28 mouse cellular contexts compared by ENCODE assay signal in genomic region chr1:151939510-151939909, GRCm38 (mm10).
DNase-seq lines count a peak whose midpoint lies in the region; ATAC-seq and TF ChIP-seq lines count a peak whose summit lies in the region.
"Had no signal": no experiment of that assay in that cellular context is flagged by ENCODE, and none has a peak within 500 bp of the region (broad histone marks: within the 10 kb centered on the region; RNA-seq: fewer than 3 reads in every experiment).

No protein-coding gene starts in this region.

- H3K27me3 ChIP-seq in heart, embryonic 10.5 days (ENCODE audit: insufficient read depth, poor library complexity, severe bottlenecking), result no peaks in the 10 kb centered on the region
- no peaks in the 10 kb centered on the region for H3K27me3 ChIP-seq in heart, embryonic 16.5 days (ENCODE audit: control insufficient read depth, insufficient read depth, low read length)
- H3K27me3 ChIP-seq in lung, postnatal 0 days (replicated peaks; ENCODE audit: insufficient read depth, low read length), result no peaks in the 10 kb centered on the region
- H3K27me3 ChIP-seq: CH12.LX; embryonic facial prominence, embryonic 15.5 days; limb, embryonic 12.5 days; neural tube, embryonic 15.5 days; Patski had no signal

- DNase-seq in heart, embryonic 10.5 days (ENCODE audit: low spot score), result no peak
- DNase-seq in heart, adult 8-10 months (ENCODE audit: low spot score), result no peak
- DNase-seq in heart, adult 11 months, result no peak
- DNase-seq in lung, postnatal 0 days (ENCODE audit: low spot score), result peak; percentile 7
- no peak for DNase-seq in lung, postnatal 4 days
- no peak for DNase-seq in cerebellum, adult 11-12 months
- DNase-seq: adrenal gland, postnatal 36 days; B cell, adult 2 months; cerebellum, adult 18-20 months; cerebellum, postnatal 14 days; gastrocnemius, postnatal 25 days; heart, postnatal 36 days; kidney, adult 18-20 months; kidney, postnatal 4 days; lung, adult 18-20 months; lung, postnatal 36 days; right cerebral cortex, adult 18-20 months; right cerebral cortex, postnatal 4 days; thymus, postnatal 14 days had no signal

- no peak for TF ChIP-seq EP300 in lung, postnatal 0 days (IDR thresholded peaks at IDR 0.05)

- H3K4me3 ChIP-seq in heart, embryonic 10.5 days, result no peak overlapping the region
- no peak overlapping the region for H3K4me3 ChIP-seq in heart, embryonic 16.5 days (ENCODE audit: low read length)
- no peak overlapping the region for H3K4me3 ChIP-seq in lung, postnatal 0 days (ENCODE audit: low read depth, low read length)
- H3K4me3 ChIP-seq: embryonic facial prominence, embryonic 15.5 days; limb, embryonic 12.5 days; neural tube, embryonic 15.5 days had no signal

- ATAC-seq in heart, embryonic 16.5 days (replicated peaks; ENCODE audit: extremely low read depth, insufficient read depth, low FRiP score), result no peak
- ATAC-seq in lung, postnatal 0 days, result no peak
- ATAC-seq: inflammation-experienced regulatory T-cells, adult 6 months; Patski had no signal

- H3K27ac ChIP-seq in heart, embryonic 10.5 days, result peak overlapping the region; percentile 56
- no peak overlapping the region for H3K27ac ChIP-seq in heart, embryonic 16.5 days (ENCODE audit: low read length)
- no peak overlapping the region for H3K27ac ChIP-seq in lung, postnatal 0 days (ENCODE audit: low read length)
- H3K27ac ChIP-seq: embryonic facial prominence, embryonic 15.5 days; limb, embryonic 12.5 days; neural tube, embryonic 15.5 days had no signal

- peak overlapping the region; percentile 29 for H3K4me2 ChIP-seq in heart, embryonic 16.5 days (ENCODE audit: low read depth, low read length)
- H3K4me2 ChIP-seq in lung, postnatal 0 days (replicated peaks; ENCODE audit: low read depth, low read length), result no peak overlapping the region
- H3K4me2 ChIP-seq: embryonic facial prominence, embryonic 15.5 days; limb, embryonic 12.5 days; midbrain, embryonic 11.5 days; neural tube, embryonic 15.5 days had no signal

- H3K36me3 ChIP-seq in heart, embryonic 10.5 days, result no peaks in the 10 kb centered on the region
- H3K36me3 ChIP-seq in heart, embryonic 16.5 days (ENCODE audit: control insufficient read depth, insufficient read depth), result no peaks in the 10 kb centered on the region
- no peaks in the 10 kb centered on the region for H3K36me3 ChIP-seq in lung, postnatal 0 days (ENCODE audit: insufficient read depth, low read length)
- H3K36me3 ChIP-seq: embryonic facial prominence, embryonic 15.5 days; G1E; limb, embryonic 12.5 days; neural tube, embryonic 15.5 days had no signal

- peaks cover 52% of the 10 kb centered on the region for H3K4me1 ChIP-seq in heart, embryonic 10.5 days
- H3K4me1 ChIP-seq in heart, embryonic 16.5 days (ENCODE audit: control insufficient read depth, insufficient read depth, low read length), result peaks cover 37% of the 10 kb centered on the region
- no peaks in the 10 kb centered on the region for H3K4me1 ChIP-seq in lung, postnatal 0 days (ENCODE audit: insufficient read depth, low read depth, low read length)

- no peak overlapping the region for H3K9ac ChIP-seq in heart, embryonic 16.5 days (ENCODE audit: low read length)
- no peak overlapping the region for H3K9ac ChIP-seq in lung, postnatal 0 days (replicated peaks; ENCODE audit: low read depth)
- H3K9ac ChIP-seq: embryonic facial prominence, embryonic 15.5 days; limb, embryonic 12.5 days; neural tube, embryonic 15.5 days had no signal

- no peak for TF ChIP-seq CTCF in lung, postnatal 0 days (IDR thresholded peaks at IDR 0.05)

- WGBS in heart, embryonic 10.5 days, result 17% methylated on average over 6 of the region's 6 CpGs
- 37% methylated on average over 6 of the region's 6 CpGs for WGBS in heart, embryonic 16.5 days
- 55% methylated on average over 6 of the region's 6 CpGs for WGBS in lung, postnatal 0 days

- H3K9me3 ChIP-seq in heart, embryonic 10.5 days, result no peaks in the 10 kb centered on the region
- no peaks in the 10 kb centered on the region for H3K9me3 ChIP-seq in heart, embryonic 16.5 days (replicated peaks; ENCODE audit: control insufficient read depth, low read length)
- no peaks in the 10 kb centered on the region for H3K9me3 ChIP-seq in lung, postnatal 0 days (ENCODE audit: low read length)
- H3K9me3 ChIP-seq: embryonic facial prominence, embryonic 15.5 days; limb, embryonic 12.5 days; neural tube, embryonic 15.5 days had no signal
